Mouse (Mus musculus): ENCODE data around the gene Zan. TPM values are rescaled to one million over a fixed set of nuclear protein-coding genes. Genes with fewer than 3 reads are reported as not detected.
"Not testable (repeated sequence)": the region's sequence is repeated elsewhere in the genome, so short reads cannot be mapped to it uniquely, and the experiment has no call there.

The Zan gene
- polyA plus RNA-seq, 1 experiment from 2014 or later = 0.18 TPM

DNA sequence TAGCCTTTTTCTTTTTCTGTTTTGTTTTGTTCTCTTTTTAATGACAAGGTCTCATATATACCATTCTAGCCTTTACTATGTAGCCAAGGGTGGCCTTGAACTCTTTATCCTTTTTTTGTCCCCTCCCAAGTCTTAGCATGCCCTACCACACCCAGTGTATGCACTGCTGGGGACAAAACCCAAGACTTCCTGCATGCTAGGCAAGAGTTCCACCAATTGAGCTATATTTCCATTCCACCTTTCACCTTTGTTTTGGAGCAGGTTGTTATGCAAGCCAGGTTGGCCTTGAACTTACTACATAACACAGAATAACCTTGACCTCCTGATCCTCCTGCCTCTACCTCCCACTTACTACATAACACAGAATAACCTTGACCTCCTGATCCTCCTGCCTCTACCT lies 31.3 kb downstream of the Zan start:
- H3K9ac ChIP-seq = no peak overlapping the region
- H3K27ac ChIP-seq (ENCODE audit: low read depth) = no peak overlapping the region

DNA sequence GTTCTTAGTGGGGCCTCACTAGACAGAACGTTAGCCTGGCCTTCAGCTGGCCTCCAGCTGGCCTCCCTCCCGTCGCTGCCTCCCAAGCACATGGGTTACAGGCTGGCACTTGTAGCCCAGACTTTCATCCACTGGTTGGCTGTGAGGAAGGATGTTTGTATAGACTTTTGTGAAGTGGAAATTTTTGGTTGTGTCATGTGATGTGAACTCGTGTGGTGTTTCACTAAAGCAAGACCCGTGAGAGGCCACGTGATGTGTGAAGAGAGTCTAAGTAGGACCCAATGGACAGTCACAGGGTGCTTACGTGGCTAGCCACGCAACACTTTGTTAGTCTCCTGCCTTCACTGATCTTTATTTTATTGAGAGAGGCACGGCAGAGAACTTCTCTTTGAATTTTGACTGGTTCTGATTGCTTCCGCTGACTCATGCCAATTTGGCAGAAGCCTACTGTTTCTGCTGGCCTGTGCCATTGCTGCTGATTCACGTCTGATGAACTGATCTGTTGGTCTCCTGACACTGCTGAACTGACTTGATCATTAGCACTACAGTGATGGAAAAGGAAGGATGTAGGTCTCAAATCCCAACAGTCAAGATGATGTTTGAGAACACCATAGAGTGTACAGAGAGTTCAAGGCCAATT lies 36.5 kb downstream of the Zan start:
- 52% methylated on average over 11 of the region's 11 CpGs for WGBS
- no peaks in the 10 kb centered on the region for H3K27me3 ChIP-seq (ENCODE audit: insufficient read depth, low read length)
- no peak overlapping the region for H3K9ac ChIP-seq
- no peaks in the 10 kb centered on the region for H3K36me3 ChIP-seq (ENCODE audit: insufficient read depth)
- H3K9me3 ChIP-seq (ENCODE audit: low read depth, low read length) = no peaks in the 10 kb centered on the region
- H3K4me3 ChIP-seq (ENCODE audit: low read depth, low read length) = no peak overlapping the region
- H3K27ac ChIP-seq (ENCODE audit: low read depth) = peak overlapping the region; percentile 22; the same call in 1 of the 2 replicates
- DNase-seq = peak; percentile 70
- H3K4me1 ChIP-seq (ENCODE audit: insufficient read depth) = no peaks in the 10 kb centered on the region
- no peak overlapping the region for H3K4me2 ChIP-seq
- no peak for TF ChIP-seq CTCF (IDR thresholded peaks at IDR 0.05; ENCODE audit: low read depth)
- ATAC-seq (ENCODE audit: insufficient read depth) = peak; percentile 81; the same call in 1 of the 2 replicates

More for the DNA sequence above, 31.3 kb downstream of the Zan start:
- Histone ChIP-seq H3K9me3 (ENCODE audit: low read depth, low read length) (no peaks in the 10 kb centered on the region), H3K4me2 (no peak overlapping the region), H3K27me3 (ENCODE audit: insufficient read depth, low read length) (no peaks in the 10 kb centered on the region), H3K36me3 (ENCODE audit: insufficient read depth) (no peaks in the 10 kb centered on the region), H3K4me3 (ENCODE audit: low read depth, low read length) (no peak overlapping the region), H3K4me1 (ENCODE audit: insufficient read depth) (no peaks in the 10 kb centered on the region)
- DNase-seq = no peak
- no peak for ATAC-seq (ENCODE audit: insufficient read depth)
- no peak for TF ChIP-seq CTCF (IDR thresholded peaks at IDR 0.05; ENCODE audit: low read depth)

DNA sequence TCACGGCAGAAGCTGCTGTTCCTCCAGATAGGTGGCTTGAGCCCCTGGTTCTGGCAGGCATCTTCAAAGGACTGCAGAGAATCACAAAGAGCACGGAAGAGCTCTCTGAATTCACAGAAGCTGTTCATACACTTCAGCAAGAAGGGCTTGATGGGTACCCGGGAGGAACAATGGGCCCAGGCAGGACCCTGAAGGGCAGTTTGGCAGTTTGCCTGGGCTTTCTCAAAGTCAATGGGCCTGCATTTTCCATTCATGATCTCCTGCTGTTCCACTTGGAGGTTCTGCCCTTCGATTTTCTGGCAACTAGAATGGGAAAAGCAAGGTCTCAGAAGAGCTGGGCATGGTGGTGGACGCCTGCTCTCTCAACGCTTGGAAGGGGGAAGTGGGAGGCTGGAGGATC lies 43.0 kb downstream of the Zan start:
- Histone ChIP-seq H3K9me3 (ENCODE audit: low read depth, low read length) (no peaks in the 10 kb centered on the region), H3K27ac (ENCODE audit: low read depth) (no peak overlapping the region), H3K4me2 (no peak overlapping the region), H3K9ac (no peak overlapping the region), H3K36me3 (ENCODE audit: insufficient read depth) (no peaks in the 10 kb centered on the region), H3K27me3 (ENCODE audit: insufficient read depth, low read length) (no peaks in the 10 kb centered on the region), H3K4me1 (ENCODE audit: insufficient read depth) (no peaks in the 10 kb centered on the region), H3K4me3 (ENCODE audit: low read depth, low read length) (no peak overlapping the region)
- DNase-seq (peak; percentile 57), ATAC-seq (ENCODE audit: insufficient read depth) (no peak)
- TF ChIP-seq CTCF (IDR thresholded peaks at IDR 0.05; ENCODE audit: low read depth) = no peak
- 55% methylated on average over 6 of the region's 6 CpGs for WGBS

DNA sequence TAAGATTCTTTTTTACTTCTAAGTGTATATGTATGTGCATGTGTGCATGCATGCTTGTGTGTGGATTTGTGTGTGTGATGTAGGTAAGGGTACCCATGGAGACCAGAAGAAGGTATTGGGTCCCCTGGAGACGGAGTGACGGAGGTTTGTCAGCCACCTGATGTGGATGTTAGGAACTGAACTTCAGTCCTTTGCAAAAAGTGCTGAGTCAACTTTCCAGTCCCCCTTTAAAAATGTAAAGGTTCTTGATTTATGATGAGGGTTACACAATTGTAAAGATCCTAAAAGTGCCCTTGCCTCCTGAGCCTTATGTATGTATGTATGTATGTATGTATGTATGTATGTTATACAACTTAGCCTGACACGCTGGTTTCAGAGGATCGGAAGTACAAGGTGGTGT lies 46.5 kb downstream of the Zan start:
- not testable (repeated sequence) for H3K4me3 ChIP-seq (ENCODE audit: low read depth, low read length); H3K36me3 ChIP-seq (ENCODE audit: insufficient read depth); H3K4me1 ChIP-seq (ENCODE audit: insufficient read depth); H3K27ac ChIP-seq (ENCODE audit: low read depth); H3K9ac ChIP-seq; DNase-seq; H3K9me3 ChIP-seq (ENCODE audit: low read depth, low read length); H3K27me3 ChIP-seq (ENCODE audit: insufficient read depth, low read length); H3K4me2 ChIP-seq; ATAC-seq (ENCODE audit: insufficient read depth)
- 79% methylated on average over 4 of the region's 4 CpGs for WGBS

DNA sequence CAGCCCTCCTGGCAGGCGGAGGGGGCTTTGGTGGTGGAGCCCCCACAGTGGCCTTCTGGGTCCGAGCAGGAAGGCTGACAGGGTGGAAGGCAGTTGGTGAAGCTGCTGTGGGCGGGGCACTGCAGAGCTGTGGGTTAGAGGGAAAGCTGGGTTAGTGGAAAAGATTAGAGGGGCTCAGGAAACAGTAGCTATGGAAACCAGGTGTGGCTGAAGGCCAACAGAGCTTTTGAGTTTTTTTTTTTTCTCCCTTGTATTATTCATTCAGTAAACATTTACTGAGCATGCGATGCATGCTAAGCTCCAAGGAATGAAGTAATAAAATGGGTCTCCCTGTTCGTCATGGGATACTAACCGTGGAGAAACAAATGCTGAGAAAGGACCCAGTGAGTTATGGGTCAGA lies 51.2 kb downstream of the Zan start:
- no peaks in the 10 kb centered on the region for H3K27me3 ChIP-seq (ENCODE audit: insufficient read depth, low read length)
- no peaks in the 10 kb centered on the region for H3K36me3 ChIP-seq (ENCODE audit: insufficient read depth)
- no peak overlapping the region for H3K27ac ChIP-seq (ENCODE audit: low read depth)
- H3K9me3 ChIP-seq (ENCODE audit: low read depth, low read length) = no peaks in the 10 kb centered on the region
- no peak overlapping the region for H3K9ac ChIP-seq
- 39% methylated on average over 6 of the region's 6 CpGs for WGBS
- H3K4me1 ChIP-seq (ENCODE audit: insufficient read depth) = no peaks in the 10 kb centered on the region
- ATAC-seq (ENCODE audit: insufficient read depth) (no peak), DNase-seq (peak; percentile 50)
- no peak overlapping the region for H3K4me2 ChIP-seq
- no peak for TF ChIP-seq CTCF (IDR thresholded peaks at IDR 0.05; ENCODE audit: low read depth)
- no peak overlapping the region for H3K4me3 ChIP-seq (ENCODE audit: low read depth, low read length)

DNA sequence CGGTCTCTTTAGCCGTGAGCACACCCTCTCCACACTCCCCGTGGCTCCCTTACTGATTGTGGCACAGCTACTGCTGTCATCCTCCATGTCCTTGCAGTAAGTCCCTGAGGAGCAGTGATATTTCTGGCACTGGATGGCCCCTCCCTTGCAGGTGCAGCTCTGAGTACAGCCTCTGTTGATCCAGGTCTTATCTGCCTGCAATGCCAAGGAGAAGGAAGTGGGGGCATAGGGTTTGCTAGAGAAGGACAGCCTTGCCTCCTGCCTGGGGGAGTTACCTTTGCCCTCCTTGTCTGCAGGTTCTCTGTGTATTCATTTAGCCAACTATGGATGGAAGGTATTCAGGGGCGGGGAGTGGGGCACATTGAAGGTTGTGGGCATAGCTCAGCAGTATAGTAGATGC lies 57.0 kb downstream of the Zan start:
- WGBS = 71% methylated on average over 4 of the region's 4 CpGs
- Histone ChIP-seq H3K36me3 (ENCODE audit: insufficient read depth) (no peaks in the 10 kb centered on the region), H3K9me3 (ENCODE audit: low read depth, low read length) (no peaks in the 10 kb centered on the region), H3K9ac (no peak overlapping the region), H3K4me2 (no peak overlapping the region), H3K27me3 (ENCODE audit: insufficient read depth, low read length) (no peaks in the 10 kb centered on the region), H3K4me3 (ENCODE audit: low read depth, low read length) (no peak overlapping the region), H3K27ac (ENCODE audit: low read depth) (no peak overlapping the region), H3K4me1 (ENCODE audit: insufficient read depth) (no peaks in the 10 kb centered on the region)
- ATAC-seq (ENCODE audit: insufficient read depth) = no peak
- DNase-seq = no peak
- no peak for TF ChIP-seq CTCF (IDR thresholded peaks at IDR 0.05; ENCODE audit: low read depth)

DNA sequence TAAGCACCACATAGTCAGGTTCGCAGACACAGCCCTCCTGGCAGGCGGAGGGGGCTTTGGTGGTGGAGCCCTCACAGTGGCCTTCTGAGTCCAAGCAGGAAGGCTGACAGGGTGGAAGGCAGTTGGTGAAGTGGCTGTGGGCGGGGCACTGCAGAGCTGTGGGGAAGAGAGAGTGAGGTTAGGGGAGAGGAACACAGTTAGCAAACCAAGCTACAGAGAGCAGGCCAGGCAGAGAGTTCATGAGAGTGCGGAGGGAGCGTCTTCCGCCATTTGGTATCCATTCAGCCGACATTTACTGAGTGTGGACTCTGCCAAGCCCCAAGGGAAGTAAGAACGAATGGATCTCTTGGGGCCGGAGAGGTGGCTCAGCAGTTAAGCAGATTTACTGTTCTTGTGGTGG lies 57.8 kb downstream of the Zan start:
- Histone ChIP-seq H3K27ac (ENCODE audit: low read depth) (no peak overlapping the region), H3K36me3 (ENCODE audit: insufficient read depth) (no peaks in the 10 kb centered on the region), H3K27me3 (ENCODE audit: insufficient read depth, low read length) (no peaks in the 10 kb centered on the region), H3K4me3 (ENCODE audit: low read depth, low read length) (no peak overlapping the region), H3K9me3 (ENCODE audit: low read depth, low read length) (no peaks in the 10 kb centered on the region), H3K4me1 (ENCODE audit: insufficient read depth) (no peaks in the 10 kb centered on the region), H3K4me2 (no peak overlapping the region), H3K9ac (no peak overlapping the region)
- ATAC-seq (ENCODE audit: insufficient read depth) (no peak), DNase-seq (peak; percentile 41)
- 46% methylated on average over 9 of the region's 9 CpGs for WGBS
- no peak for TF ChIP-seq CTCF (IDR thresholded peaks at IDR 0.05; ENCODE audit: low read depth)

DNA sequence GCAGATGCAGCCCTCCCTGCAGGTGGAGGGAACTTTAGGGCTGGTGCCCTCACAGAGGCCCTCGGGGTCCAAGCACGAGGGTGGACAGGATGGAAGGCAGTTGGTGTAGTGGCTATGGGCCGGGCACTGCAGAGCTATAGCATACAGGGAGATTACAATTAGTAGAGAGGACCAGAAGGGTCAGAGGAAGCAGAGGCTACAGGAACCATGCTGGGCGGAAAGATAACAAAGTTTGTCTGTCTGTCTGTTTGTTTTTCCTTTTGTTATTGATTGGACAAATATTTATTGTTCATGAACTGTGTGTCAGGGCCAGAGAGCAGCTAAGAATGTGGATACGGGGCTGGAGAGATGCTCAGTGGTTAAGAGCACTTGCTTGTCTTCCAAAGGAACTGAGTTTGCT lies 62.6 kb downstream of the Zan start:
- Histone ChIP-seq H3K4me3 (ENCODE audit: low read depth, low read length) (no peak overlapping the region), H3K4me2 (no peak overlapping the region), H3K27ac (ENCODE audit: low read depth) (no peak overlapping the region), H3K9ac (no peak overlapping the region), H3K9me3 (ENCODE audit: low read depth, low read length) (no peaks in the 10 kb centered on the region), H3K36me3 (ENCODE audit: insufficient read depth) (no peaks in the 10 kb centered on the region), H3K27me3 (ENCODE audit: insufficient read depth, low read length) (no peaks in the 10 kb centered on the region), H3K4me1 (ENCODE audit: insufficient read depth) (no peaks in the 10 kb centered on the region)
- 17% methylated on average over 5 of the region's 5 CpGs for WGBS
- no peak for DNase-seq
- ATAC-seq (ENCODE audit: insufficient read depth) = no peak
- TF ChIP-seq CTCF (IDR thresholded peaks at IDR 0.05; ENCODE audit: low read depth) = no peak

Data from lung, embryonic 14.5 days (tissue).